Mouse (Mus musculus) ovary, postnatal 10 days (tissue): ENCODE measurements around the gene Gm7951.
"Not testable (repeated sequence)": the region's sequence is repeated elsewhere in the genome, so short reads cannot be mapped to it uniquely, and the experiment has no call there.

Source experiments
- DNase-seq: peaks from one replicate; pipeline ENCODE4 v3.0.0; 2022; ENCODE audit warnings: low spot score

Gene Gm7951

GRCm38 (mm10) chr14:42117269-42117668 is at the start of gene Gm7951:
Gm7951 (minus strand) TSS chr14:42117369.
- DNase-seq: not testable (repeated sequence)

- not testable (repeated sequence) for DNase-seq
Observed at GRCm38 (mm10) chr14:42162522-42162921, 45.4 kb upstream of the Gm7951 start, which contains the start of gene Gm17027. Gm17027 (minus strand) TSS chr14:42162622.

GRCm38 (mm10) chr14:42134571-42134970 is 17.4 kb upstream of the Gm7951 start:
- DNase-seq: not testable (repeated sequence)

GRCm38 (mm10) chr14:42133806-42134205 is 16.6 kb upstream of the Gm7951 start:
- DNase-seq: not testable (repeated sequence)
